Mouse (Mus musculus) intestine, embryonic 15.5 days (tissue): ENCODE data around the gene Tlx1. TPM values are rescaled to one million over a fixed set of nuclear protein-coding genes. Genes with fewer than 3 reads are reported as not detected.

Experiments
- ATAC-seq: fragments of 200-750 bp; cut with Nextera tagmentation; 2 replicates; pipeline ENCODE4 v1.8.0; 2017; ENCODE audit warnings: moderate TSS enrichment, moderate library complexity
- H3K27ac ChIP-seq: fragments of 300-500 bp; sonication (generic); 2 replicates; pipeline ENCODE4 v1.5.1; 2015; ENCODE audit warnings: mild to moderate bottlenecking, inconsistent platforms
- H3K27me3 ChIP-seq: fragments of 300-500 bp; sonication (generic); replicated peaks from 2 replicates; pipeline ENCODE4 v1.6.1; 2015; ENCODE audit warnings: inconsistent platforms
- H3K36me3 ChIP-seq: fragments of 300-500 bp; sonication (generic); 2 replicates; pipeline ENCODE4 v1.6.1; 2015; ENCODE audit warnings: inconsistent platforms
- H3K4me1 ChIP-seq: fragments of 300-500 bp; sonication (generic); replicated peaks from 2 replicates; pipeline ENCODE4 v1.6.1; 2015; ENCODE audit warnings: inconsistent platforms
- H3K4me2 ChIP-seq: fragments of 300-500 bp; sonication (generic); replicated peaks from 2 replicates; pipeline ENCODE4 v1.6.1; 2015; ENCODE audit warnings: mild to moderate bottlenecking, inconsistent platforms
- H3K4me3 ChIP-seq: fragments of 300-500 bp; sonication (generic); replicated peaks from 2 replicates; pipeline ENCODE4 v1.5.1; 2015; ENCODE audit warnings: inconsistent platforms
- H3K9ac ChIP-seq: fragments of 300-500 bp; sonication (generic); 2 replicates; pipeline ENCODE4 v1.6.1; 2015; ENCODE audit warnings: inconsistent platforms
- H3K9me3 ChIP-seq: fragments of 300-500 bp; sonication (generic); 2 replicates; pipeline ENCODE4 v1.6.1; 2016; ENCODE audit warnings: inconsistent platforms
- WGBS: fragments of 180-500 bp; shearing (Covaris S2); methylation state at CpG from one replicate; pipeline ENCODE4 v1.1.7; 2015; 5-methylcytosine and 5-hydroxymethylcytosine counted together
- polyA plus RNA-seq: library from polyadenylated mRNA; unstranded; fragments of >200 nt; fragmentation: Nextera tagmentation; extraction: Ambion mirVana; gene quantifications from 2 replicates; pipeline ENCODE4 v1.2.1, GENCODE M21; 2015

Gene Tlx1
- polyA plus RNA-seq, 1 experiment from 2014 or later = 0.11 TPM

DNA sequence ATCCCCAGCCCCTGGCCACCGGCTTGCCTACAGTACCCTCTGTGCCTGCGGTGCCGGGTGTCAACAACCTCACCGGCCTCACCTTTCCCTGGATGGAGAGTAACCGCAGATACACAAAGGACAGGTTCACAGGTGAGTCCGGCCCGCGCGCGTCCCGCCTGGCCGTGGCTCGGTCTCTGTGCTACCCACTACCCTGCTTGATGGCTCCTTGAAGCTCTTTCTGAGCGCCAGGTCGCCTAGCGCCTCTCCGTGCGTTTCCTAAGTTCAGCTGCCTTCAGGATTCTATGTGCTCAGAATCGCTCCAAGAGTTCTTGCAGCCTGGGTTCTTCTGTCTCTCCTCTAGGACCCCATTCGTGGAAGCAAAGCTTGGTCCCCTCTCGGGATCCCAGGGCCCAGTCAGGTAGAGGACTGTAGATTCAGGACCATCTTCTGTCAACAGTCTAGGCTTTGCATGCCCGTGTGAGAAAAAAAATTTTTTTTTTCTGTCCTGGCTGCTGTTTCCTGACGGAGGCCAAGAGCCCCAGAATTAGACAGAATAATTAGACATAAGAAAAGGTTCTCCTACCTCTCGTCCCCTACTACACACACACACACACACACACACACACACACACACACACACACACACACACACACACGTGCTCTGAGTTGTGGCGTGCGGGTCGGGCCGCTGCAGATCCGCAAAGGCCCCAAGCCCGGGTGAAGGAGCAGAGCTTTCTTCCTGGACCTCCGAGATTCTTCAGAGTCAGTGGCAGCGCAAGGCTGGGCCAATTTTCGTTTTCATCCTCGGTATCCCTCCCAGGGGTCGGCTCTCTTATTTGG, 1.1 kb downstream of the Tlx1 start:
- 2% methylated on average over 36 of the region's 36 CpGs for WGBS
- peak overlapping the region; percentile 46 for H3K4me2 ChIP-seq
- no peaks in the 10 kb centered on the region for H3K9me3 ChIP-seq
- H3K9ac ChIP-seq = no peak overlapping the region
- no peak overlapping the region for H3K27ac ChIP-seq
- no peak for ATAC-seq
- peaks cover 94% of the 10 kb centered on the region for H3K27me3 ChIP-seq
- H3K4me1 ChIP-seq = peaks cover 7% of the 10 kb centered on the region
- H3K36me3 ChIP-seq = no peaks in the 10 kb centered on the region
- no peak overlapping the region for H3K4me3 ChIP-seq

DNA sequence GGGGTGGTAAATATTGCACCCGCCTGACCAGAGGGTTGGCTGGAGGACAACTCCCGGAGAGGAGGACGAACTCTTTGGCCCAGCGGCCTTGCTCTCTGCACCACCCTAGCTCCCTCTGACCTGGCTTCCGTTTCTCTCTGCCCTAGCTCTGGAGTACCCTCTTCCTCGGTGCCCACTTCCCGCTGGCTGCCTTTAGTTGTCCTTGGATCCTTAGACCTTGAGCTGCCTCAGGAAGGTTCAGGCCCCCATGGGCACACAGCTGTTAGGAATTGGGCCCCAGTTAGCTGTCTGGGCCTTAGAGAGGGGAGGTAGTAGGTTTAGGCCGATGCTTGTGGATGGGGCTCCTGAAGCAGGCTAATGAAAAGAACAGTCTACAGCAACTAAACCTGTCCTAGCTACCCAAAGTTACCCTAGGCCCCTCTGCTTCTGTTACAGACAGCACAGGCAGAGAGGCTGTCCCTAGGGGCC, 1.7 kb downstream of the Tlx1 start:
- H3K4me3 ChIP-seq = no peak overlapping the region
- no peak for ATAC-seq
- peaks cover 7% of the 10 kb centered on the region for H3K4me1 ChIP-seq
- no peak overlapping the region for H3K27ac ChIP-seq
- H3K9me3 ChIP-seq = no peaks in the 10 kb centered on the region
- 16% methylated on average over 8 of the region's 8 CpGs for WGBS
- H3K9ac ChIP-seq = no peak overlapping the region
- H3K27me3 ChIP-seq = peaks cover 94% of the 10 kb centered on the region
- H3K4me2 ChIP-seq = no peak overlapping the region
- H3K36me3 ChIP-seq = no peaks in the 10 kb centered on the region

DNA sequence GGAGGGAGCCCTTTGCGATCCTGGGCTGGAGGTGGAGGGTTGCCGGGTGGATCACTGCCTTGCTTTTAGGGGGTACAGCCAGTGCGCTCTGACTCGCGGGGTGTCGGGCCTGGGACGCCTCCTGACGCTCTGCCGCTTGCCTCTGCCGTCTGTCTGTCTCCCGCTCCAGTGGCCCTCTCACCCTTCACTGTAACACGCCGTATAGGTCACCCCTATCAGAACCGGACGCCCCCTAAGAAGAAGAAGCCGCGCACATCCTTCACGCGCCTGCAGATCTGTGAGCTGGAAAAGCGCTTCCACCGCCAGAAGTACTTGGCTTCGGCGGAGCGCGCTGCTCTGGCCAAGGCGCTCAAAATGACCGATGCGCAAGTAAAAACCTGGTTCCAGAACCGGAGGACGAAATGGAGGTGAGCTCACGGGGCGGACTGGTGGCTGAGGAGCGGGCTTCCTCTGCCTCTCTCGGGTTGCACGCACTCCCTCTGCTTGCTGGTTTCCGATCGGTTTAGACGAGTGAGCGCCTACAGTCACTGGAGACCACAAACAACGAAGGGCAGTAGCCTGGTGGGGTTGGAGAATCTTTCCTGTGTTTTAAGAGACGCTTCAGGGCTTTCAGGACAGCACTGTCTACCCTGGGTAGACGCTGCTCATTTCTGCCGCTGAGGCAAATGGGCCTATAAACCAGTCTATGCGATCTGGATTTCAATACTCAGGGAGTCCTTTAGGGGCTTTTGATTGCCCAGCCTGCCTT, 3.0 kb downstream of the Tlx1 start:
- Histone ChIP-seq H3K36me3 (no peaks in the 10 kb centered on the region), H3K9ac (no peak overlapping the region), H3K27ac (no peak overlapping the region), H3K4me2 (no peak overlapping the region; the same call in 1 of the 2 replicates), H3K9me3 (no peaks in the 10 kb centered on the region), H3K4me3 (no peak overlapping the region), H3K27me3 (peaks cover 93% of the 10 kb centered on the region), H3K4me1 (peaks cover 7% of the 10 kb centered on the region)
- ATAC-seq = no peak
- WGBS = 1% methylated on average over 44 of the region's 44 CpGs

DNA sequence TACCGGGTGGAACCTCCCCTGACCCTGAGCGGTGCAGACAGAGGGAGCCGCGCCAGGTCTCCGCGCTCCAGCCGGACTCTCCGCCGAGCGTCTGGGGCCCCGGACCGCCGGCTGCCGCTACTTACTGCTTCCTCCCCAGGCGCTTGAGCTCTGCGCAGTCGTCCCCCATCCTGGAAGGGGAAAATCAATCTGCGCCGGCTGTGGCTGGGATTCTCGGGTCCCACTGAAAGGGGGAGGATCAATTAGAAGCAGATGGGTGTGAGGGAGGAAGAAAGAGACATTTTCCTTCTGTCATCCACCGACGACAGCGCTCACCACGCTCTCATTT, 3.5 kb downstream of the Tlx1 start:
- Histone ChIP-seq H3K4me3 (no peak overlapping the region), H3K36me3 (no peaks in the 10 kb centered on the region), H3K9ac (no peak overlapping the region), H3K27ac (no peak overlapping the region), H3K4me1 (peaks cover 7% of the 10 kb centered on the region), H3K27me3 (peaks cover 96% of the 10 kb centered on the region), H3K4me2 (no peak overlapping the region; the same call in 1 of the 2 replicates), H3K9me3 (no peaks in the 10 kb centered on the region)
- no peak for ATAC-seq
- WGBS = under 1% methylated on average over 22 of the region's 24 CpGs

DNA sequence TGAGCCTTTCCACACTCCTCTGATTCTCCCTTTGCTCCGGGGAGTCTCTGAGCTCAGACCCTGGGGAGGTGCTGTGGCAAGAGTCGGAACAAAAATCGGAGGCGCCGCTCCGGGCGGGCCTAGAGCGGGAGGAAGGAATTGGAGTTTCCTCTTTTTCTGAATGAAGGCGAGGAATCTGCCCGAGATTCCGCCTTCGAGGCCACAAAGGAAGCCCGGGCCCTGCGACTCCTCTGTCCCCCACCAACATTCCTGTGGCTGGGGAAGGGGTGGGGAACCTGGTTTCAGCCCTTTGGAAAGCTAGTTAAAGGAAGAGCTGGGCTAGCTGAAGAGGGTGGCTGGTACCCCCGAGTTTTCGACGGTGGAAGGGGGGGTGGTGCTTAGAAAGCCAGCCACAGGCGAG, 4.0 kb downstream of the Tlx1 start:
- no peak overlapping the region for H3K27ac ChIP-seq
- no peak for ATAC-seq
- H3K9me3 ChIP-seq = no peaks in the 10 kb centered on the region
- H3K4me3 ChIP-seq = no peak overlapping the region
- no peak overlapping the region for H3K9ac ChIP-seq
- no peak overlapping the region for H3K4me2 ChIP-seq
- H3K4me1 ChIP-seq = peaks cover 7% of the 10 kb centered on the region
- H3K27me3 ChIP-seq = peaks cover 98% of the 10 kb centered on the region
- no peaks in the 10 kb centered on the region for H3K36me3 ChIP-seq
- WGBS = 4% methylated on average over 18 of the region's 18 CpGs

DNA sequence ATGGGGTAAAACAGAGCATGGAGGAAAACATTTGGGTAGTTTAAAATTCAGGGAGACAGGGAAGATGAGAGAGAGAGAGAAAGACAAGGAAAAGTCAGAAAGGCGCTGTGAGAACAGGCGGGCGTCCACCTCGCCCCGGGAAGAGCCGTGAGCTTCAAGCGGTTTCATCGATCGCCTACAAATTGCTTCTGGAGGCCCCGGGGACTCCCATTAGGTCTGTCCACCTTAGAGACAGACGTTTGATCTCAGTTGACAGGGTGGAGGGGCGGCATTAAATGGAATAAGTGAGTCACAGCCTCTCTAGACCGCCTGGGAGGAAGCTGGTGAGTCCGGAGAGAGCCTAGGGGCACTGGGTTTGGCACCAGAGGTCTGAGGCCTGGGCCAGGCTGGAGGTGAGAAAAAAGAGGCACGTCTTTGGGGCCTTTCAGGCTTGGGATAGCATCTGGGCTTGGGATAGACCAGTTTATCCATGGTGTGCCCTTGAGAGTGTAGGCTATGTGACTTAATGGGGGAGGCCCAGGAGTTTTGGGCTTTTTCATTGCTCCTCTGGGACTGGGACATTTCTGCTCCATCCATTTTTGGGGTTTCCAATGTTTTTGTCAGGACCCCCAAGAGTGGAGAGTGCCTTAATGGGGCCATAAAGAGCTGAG, 4.8 kb downstream of the Tlx1 start:
- Histone ChIP-seq H3K4me3 (no peak overlapping the region), H3K4me2 (no peak overlapping the region), H3K27ac (no peak overlapping the region), H3K9me3 (no peaks in the 10 kb centered on the region), H3K9ac (no peak overlapping the region), H3K27me3 (peaks cover 98% of the 10 kb centered on the region), H3K36me3 (no peaks in the 10 kb centered on the region), H3K4me1 (peaks cover 7% of the 10 kb centered on the region)
- no peak for ATAC-seq
- WGBS = 7% methylated on average over 15 of the region's 15 CpGs

DNA sequence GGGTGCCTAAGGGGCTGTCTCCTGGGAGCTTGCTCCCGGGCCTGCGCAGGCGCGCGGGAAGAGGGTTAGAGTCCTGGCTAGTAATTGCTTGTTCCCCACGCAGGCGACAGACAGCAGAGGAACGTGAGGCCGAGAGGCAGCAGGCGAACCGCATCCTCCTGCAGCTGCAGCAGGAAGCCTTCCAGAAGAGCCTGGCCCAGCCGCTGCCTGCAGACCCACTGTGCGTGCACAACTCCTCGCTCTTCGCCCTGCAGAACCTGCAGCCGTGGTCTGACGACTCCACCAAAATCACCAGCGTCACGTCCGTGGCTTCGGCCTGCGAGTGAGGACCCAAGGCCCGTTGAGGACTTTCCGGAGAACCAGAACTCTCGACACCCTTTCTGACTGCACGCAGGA, 5.3 kb downstream of the Tlx1 start:
- H3K9me3 ChIP-seq = no peaks in the 10 kb centered on the region
- H3K4me1 ChIP-seq = peaks cover 3% of the 10 kb centered on the region
- H3K4me3 ChIP-seq = no peak overlapping the region
- no peak overlapping the region for H3K27ac ChIP-seq
- 2% methylated on average over 26 of the region's 26 CpGs for WGBS
- H3K4me2 ChIP-seq = no peak overlapping the region
- H3K36me3 ChIP-seq = no peaks in the 10 kb centered on the region
- no peak for ATAC-seq
- no peak overlapping the region for H3K9ac ChIP-seq
- peaks cover 98% of the 10 kb centered on the region for H3K27me3 ChIP-seq

DNA sequence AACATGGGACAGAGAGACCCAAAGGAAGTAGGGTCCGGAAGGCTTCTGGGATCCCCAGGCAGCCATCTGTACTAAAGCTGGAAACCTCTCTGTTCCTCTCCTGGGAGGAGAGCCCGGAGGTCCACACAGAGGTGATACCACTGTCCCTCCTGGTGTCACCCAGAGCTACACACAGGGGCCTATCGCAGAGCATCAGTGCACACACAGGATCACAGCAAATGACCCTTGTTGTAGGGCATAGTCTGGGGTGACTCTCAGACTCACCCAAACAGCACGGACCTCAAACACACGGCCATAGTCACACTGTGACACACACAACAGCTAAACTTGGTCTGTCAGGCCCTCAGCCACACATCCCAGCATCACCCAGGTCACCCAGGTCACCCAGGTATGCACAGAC, 5.9 kb downstream of the Tlx1 start:
- no peak overlapping the region for H3K27ac ChIP-seq
- H3K36me3 ChIP-seq = no peaks in the 10 kb centered on the region
- H3K4me1 ChIP-seq = no peaks in the 10 kb centered on the region
- H3K27me3 ChIP-seq = peaks cover 98% of the 10 kb centered on the region
- no peak for ATAC-seq
- no peak overlapping the region for H3K9ac ChIP-seq
- H3K4me3 ChIP-seq = no peak overlapping the region
- no peak overlapping the region for H3K4me2 ChIP-seq
- no peaks in the 10 kb centered on the region for H3K9me3 ChIP-seq
- 4% methylated on average over 5 of the region's 5 CpGs for WGBS

DNA sequence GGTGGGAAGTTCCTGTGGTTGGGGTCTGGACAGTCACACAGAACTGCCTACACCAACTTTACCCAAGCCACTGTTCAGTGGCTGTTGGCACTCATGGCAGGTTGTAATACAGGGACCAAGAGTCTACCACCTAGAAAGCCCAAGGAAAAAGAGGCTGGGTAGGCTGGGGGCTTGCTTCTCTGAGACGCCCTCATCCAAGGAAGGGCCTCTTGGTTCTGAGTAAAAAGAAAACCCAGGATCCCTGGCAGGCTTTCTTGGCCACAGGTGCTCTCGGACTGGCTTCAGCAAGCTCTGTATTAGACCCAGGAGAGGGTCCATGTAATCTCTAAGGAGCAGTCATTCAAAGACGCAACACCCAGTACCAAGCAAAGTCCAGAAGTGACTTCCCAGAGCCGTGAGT, 7.7 kb downstream of the Tlx1 start:
- H3K36me3 ChIP-seq = no peaks in the 10 kb centered on the region
- H3K4me3 ChIP-seq = no peak overlapping the region
- no peak overlapping the region for H3K27ac ChIP-seq
- no peaks in the 10 kb centered on the region for H3K9me3 ChIP-seq
- H3K27me3 ChIP-seq = peaks cover 96% of the 10 kb centered on the region
- no peaks in the 10 kb centered on the region for H3K4me1 ChIP-seq
- no peak overlapping the region for H3K4me2 ChIP-seq
- ATAC-seq = no peak
- H3K9ac ChIP-seq = no peak overlapping the region
- 7% methylated on average over 4 of the region's 4 CpGs for WGBS

DNA sequence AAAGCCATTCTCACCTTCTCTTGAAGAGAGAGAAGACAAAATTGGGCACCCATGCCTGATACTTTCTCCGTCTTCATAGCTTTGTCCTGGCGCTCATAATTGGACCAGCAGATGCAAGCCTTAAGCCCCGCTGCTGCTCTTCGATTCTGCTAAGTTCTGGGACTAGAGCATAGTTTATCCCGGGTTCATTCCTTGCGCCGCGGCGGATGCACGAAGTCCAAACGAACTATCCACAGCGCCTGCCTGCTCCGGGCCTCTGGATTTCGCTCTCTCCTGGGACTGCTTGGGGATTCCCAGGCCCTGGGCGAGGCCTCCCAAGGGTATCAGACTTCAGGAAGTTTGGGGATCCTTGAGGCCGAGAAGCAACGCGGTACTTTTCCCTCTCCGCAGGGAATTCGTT, 8.4 kb downstream of the Tlx1 start:
- peaks cover 96% of the 10 kb centered on the region for H3K27me3 ChIP-seq
- H3K9ac ChIP-seq = no peak overlapping the region
- no peaks in the 10 kb centered on the region for H3K36me3 ChIP-seq
- no peak for ATAC-seq
- no peak overlapping the region for H3K27ac ChIP-seq
- no peaks in the 10 kb centered on the region for H3K9me3 ChIP-seq
- H3K4me2 ChIP-seq = no peak overlapping the region
- under 1% methylated on average over 20 of the region's 20 CpGs for WGBS
- H3K4me1 ChIP-seq = no peaks in the 10 kb centered on the region
- H3K4me3 ChIP-seq = no peak overlapping the region

DNA sequence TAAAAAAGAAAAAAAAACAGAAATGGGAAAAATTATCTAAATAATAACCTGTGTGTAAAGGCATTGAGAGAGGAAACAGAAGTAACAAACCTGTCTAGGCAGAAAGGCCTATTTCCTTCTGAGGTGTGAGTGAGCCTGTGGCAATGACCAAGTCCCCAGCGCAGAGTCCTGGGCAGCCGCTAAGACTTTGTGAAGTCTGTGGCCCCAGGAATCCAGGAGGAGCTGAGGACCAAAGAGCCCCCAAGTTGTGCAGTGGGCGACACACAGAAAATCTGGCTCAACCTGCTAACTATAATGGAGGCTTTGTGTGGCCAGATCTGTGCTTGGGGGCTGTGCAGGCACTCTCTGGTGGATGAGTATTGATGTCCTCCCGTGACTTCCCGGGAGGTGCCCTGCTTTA, 9.0 kb downstream of the Tlx1 start:
- no peak for ATAC-seq
- 3% methylated on average over 5 of the region's 5 CpGs for WGBS
- H3K27me3 ChIP-seq = peaks cover 96% of the 10 kb centered on the region
- no peak overlapping the region for H3K4me2 ChIP-seq
- H3K36me3 ChIP-seq = no peaks in the 10 kb centered on the region
- H3K4me3 ChIP-seq = no peak overlapping the region
- no peaks in the 10 kb centered on the region for H3K4me1 ChIP-seq
- H3K9ac ChIP-seq = no peak overlapping the region
- H3K27ac ChIP-seq = no peak overlapping the region
- H3K9me3 ChIP-seq = no peaks in the 10 kb centered on the region

DNA sequence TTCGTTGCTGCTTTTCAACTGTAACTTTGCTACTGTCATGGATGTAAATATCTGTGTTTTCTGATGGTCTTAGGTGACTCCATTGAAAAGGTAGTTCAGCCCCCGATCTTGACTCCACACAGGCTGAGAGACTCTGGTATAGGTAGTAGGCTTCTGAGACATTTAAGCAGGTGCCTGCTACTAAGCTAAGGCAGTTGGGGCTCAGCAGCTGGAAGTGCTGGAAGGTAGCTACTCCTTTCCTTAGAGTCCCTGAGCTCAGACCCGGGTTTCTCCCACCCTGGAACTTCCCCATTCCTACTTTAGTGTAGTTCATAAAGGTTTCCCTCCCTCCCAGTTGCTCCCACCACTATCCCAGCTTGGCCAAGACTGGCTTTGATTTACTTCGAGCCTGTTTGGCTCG, 9.5 kb downstream of the Tlx1 start:
- no peak overlapping the region for H3K4me2 ChIP-seq
- no peak overlapping the region for H3K27ac ChIP-seq
- H3K4me3 ChIP-seq = no peak overlapping the region
- no peaks in the 10 kb centered on the region for H3K9me3 ChIP-seq
- 4% methylated on average over 5 of the region's 5 CpGs for WGBS
- no peaks in the 10 kb centered on the region for H3K4me1 ChIP-seq
- H3K36me3 ChIP-seq = no peaks in the 10 kb centered on the region
- peaks cover 97% of the 10 kb centered on the region for H3K27me3 ChIP-seq
- no peak overlapping the region for H3K9ac ChIP-seq
- ATAC-seq = no peak
